Mouse (Mus musculus) gonadal fat pad, adult 2 months (tissue): ENCODE measurements at regions not wholly inside any gene's neighbourhood (a gene's known extent, or its start where the extent isn't known, plus 50 kb on each side); places are given as distances from the start of the nearest gene placed in this dataset.

Experiments used
- DNase-seq: peaks from one replicate; pipeline ENCODE4 v3.0.0-alpha.2; 2012; ENCODE audit warnings: low read depth

DNA sequence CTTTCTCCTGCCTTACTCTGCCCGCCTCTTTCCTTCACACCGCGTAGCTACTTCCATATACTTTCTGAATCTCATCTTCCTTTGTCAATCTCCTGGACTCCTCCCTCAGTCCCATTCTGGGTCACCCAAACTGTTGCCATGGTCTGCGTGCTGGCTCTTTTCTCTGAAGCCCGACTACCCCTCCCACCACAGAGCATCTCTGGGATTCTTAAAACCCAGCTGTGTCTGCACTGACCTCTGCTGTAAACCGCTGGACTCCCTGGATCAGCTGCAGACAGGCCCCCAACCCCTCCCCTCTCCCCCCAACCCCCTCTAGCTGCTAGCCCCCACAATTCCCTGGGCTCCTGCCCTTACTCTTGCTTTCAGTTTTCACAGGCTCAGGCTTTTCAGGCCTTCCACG, 136.4 kb downstream of the Fam43a start:
- DNase-seq = no peak

DNA sequence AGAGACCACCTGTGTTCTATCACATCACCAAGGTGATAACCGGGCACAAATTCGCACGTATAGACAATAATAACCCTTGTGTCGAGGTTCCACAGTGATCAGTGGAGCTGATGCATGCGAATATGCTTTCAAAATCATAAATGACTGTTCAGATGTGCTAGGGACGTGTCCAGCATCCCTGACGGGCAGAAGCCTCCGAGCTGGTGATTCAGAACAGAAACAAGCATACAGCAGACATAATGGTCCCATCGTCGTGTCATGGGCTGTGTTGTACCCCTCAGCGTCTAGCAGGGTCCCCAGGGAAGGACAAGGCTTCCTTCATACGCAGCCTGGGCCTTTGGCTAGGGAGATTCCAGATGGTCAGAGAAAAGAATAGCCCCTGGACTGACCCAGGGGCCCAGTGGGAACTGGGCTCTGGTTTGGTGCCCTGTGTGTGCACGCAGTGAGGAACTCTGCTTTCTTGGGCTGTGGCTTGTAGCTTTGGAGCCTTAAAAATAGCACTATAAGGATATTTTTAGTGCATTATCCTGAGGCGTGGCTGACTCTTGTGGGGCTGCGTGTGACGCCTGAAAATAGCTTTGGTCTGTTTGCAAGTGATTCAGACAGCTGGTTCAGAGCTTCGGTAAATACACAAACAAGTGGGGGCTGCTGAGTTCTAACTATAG, 137.3 kb downstream of the Fam43a start:
- DNase-seq = no peak

DNA sequence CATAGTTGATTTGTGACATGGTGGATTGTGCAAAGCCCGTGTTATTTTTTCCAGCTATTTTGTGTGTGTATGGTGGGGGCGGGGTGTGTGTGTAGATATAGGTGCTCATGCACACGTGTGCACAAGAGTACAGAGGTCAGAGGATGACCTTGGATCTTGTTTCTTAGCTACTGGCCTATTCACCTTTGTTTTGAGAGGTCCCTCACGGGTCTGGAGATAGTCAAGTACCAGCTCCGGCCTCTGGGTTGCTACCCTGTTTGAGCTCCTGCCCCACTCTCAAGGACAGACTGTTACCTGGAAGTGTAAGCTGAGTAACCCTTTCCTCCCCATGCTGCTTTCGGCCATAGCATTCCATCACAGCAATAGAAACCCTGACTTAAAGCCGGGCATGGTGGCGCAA, 138.0 kb downstream of the Fam43a start:
- no peak for DNase-seq

DNA sequence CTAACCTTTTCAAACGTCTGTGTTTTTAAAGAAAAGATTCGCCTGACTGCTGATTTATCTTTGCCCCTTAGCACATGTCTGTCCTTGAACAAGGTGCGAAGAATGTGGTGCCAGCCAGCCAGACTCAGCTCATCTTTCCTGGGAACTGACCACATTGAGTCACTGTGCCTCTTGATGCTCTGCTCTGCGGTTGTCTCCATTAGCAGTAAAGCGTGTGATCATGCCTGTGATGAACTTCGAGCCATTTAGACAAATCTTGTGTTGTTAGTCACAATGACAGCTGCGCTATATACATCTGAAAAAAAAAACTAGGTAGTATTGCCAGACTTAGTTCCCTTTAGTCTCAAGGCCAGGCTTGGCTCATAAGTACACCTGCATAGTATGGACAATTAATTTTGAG, 140.1 kb downstream of the Fam43a start:
- DNase-seq = no peak

DNA sequence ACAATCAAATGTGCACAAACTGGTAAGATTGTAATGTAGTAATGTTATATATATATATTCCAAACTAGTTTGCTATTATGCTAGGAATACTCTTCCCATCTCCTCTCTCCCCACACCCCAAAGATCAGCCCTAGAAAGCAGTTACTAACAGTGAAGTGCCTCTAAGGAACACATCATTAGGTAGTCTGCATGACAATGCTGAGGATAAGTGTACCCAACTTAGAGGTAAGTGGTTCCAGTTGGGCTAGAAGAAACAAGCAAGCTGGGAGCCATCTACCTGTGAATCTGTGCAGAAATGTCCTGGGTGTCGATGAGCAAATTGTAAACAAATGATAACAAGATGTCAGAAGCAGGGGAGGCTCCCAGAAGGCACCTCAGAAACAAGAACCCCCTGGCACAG, 141.7 kb downstream of the Fam43a start:
- no peak for DNase-seq

DNA sequence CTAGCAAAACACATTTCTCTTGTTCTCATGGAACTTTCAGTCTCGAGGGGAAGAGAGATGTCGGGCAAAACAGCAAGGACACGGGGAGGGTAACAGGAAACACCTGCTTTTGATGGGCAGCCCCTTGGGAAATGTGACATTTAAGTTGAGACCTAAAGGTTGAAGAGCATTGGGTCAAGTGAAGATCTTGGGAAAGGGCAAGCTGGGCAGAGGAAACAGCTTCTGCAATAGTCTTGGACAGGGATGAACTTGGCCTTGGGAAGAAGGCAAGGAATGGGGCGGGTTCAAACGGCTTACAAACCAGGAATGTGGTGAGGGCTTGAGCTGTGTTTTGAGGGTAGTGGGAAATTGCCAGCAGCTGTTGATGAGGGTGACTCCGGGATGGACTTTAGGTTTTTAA, 143.0 kb downstream of the Fam43a start:
- no peak for DNase-seq

DNA sequence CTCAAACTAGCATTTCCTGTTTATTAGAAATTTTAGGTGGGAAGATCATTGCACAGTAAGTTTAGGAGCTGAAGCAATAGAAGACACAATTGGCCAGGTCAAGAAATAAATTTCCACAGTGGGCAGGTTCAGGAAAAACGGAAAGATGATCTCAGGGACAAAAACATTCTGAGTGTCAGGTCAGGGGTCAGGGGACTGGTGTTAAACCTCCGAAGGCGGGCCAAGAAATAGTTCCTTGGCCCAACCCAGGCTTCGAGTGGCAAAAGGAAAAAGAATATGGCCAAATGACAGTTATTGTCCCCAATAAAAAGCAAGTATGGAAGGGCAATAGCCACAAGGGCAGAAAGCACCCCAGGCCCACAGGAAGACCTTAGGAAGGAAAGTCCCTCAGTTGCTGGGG, 144.0 kb downstream of the Fam43a start:
- no peak for DNase-seq

DNA sequence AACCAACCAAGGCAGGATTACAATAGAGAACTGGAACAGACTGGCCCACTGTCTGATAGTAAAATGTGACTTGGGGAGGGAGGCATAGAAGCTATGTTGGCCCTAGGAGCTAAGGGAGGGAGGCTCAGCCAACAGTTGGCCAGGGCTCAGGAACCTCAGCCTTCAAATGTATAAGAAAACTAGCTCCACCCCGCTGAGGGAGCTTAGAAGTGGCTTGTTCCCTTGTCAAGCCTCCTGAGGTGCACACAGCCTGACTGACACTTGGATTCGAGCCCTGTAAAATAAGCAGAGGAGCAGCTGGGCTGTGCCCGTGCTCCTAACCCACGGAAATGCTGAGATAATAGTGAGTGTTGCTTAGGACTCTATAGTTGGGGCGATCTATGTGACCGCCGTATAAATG, 144.7 kb downstream of the Fam43a start:
- no peak for DNase-seq

DNA sequence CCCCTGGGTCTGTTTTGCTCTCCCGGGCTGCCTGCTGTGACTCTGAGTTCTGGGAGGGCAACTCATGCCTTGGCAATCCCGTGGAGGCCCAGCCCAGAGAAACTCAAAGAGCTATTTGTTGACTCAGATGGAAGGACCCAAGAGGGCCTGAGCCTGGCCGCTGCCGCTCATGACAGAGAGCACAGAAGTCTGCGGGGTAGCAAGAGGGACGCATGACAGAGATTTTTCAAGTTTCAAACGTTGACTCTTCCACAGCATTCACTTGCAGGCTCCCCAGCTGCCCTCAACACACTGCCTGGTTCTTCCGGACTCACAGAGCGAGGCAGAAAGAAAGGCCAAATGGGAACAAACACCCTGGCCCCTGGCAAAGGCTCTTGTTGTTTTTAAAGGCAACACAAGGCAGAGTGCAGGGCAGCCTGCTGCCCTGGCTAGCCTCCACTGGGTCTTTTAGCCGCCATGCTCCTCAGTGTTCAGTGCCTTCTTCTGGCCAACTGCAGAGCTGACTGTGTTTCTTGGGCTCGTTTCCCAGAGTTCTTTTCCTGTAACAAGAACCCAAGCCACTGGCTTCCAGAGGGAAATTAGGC, 146.2 kb downstream of the Fam43a start:
- no peak for DNase-seq

DNA sequence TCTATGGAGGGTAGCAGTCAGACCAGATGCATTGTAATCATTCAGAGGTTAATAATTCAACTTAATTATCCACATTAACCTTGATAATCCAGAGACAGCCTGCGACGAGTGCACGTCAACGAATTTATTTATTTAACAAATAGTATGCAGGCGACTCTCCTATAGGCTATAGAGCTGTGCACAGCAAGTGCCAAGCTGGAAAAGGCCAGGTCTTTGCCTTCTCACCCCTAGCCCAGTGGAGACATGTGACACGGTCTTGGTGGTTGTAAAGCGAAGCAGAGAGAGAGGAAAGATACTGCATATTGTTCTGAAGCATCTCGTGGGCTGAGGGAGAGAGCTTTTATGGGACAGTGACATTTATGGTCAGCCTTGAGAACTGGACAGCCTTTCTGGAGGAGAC, 146.7 kb downstream of the Fam43a start:
- DNase-seq = no peak

DNA sequence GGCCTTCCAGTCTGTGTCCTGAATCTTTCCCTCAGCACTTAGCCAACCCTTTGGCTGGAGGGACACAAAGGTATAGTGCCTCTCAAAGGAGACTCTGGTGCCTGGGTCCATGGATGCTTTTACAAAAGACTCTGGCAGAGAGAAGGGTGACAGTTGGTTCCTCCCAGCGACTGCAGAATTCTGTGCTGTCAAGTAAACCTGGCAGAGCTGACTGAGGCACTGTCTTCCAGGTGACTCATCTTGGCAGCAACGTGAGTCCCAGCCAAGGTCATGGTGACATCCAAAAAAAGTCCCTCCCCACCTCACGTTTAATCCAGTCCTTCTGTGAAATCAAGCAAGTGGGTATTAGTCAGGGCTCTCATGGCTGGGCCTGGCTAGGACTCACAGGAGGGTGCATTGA, 150.3 kb downstream of the Fam43a start:
- no peak for DNase-seq

DNA sequence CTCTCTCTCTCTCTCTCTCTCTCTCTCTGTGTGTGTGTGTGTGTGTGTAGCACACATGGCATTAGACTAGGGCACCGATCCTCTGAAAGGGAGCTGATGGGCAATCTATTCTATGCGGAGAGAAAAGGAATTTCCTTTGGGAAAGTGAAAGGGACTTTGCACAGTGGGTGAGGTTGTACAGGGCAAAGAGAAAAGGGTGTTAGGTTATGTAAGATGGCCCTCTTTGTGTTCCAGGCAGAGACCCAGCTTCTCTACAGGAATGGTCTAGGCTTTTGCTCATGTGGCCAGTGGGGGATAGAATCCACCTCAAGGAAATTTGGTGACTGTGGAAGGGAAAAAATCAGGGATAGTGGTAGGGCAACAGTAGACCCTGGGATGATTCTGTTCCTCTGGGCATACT, 156.2 kb downstream of the Fam43a start:
- DNase-seq = no peak

DNA sequence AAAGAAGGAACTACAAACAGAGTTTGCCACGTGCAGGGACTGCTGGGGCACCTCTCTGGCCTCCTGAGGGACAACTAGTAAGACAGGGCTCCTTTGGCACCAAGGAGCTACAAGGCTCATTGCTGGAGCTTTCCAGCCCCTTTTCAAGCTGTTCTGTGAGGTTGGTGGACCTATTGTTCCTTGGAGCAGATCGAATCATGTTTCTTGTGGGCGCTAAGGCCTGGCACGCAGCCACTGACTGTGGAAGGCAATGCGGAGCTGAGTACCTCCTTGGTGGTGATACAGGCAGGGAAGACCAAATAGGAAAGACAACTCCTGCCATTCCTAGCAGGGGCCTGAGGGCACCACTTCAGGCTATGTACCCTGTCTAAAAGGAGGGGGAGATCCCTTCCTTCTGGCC, 157.2 kb downstream of the Fam43a start:
- DNase-seq = no peak

DNA sequence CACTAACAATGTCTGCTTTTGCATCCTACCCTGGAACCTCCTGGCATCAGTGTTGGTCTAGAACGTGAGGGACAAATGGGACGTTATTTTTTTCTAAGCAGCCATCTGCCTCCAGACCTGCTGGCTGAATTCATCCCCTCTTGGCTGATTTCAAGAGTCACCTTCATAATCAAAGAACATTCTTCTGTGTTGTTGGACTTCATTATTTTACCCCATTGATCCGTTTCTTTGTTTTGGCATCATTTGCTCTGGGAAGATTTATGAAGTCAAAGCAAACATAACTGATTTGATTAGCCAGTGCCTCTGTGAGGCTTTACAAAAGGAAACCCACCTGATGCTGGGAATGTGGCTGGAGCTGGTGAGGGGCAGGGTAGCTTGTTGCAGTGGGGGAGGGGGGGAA, 158.0 kb downstream of the Fam43a start:
- DNase-seq = no peak

DNA sequence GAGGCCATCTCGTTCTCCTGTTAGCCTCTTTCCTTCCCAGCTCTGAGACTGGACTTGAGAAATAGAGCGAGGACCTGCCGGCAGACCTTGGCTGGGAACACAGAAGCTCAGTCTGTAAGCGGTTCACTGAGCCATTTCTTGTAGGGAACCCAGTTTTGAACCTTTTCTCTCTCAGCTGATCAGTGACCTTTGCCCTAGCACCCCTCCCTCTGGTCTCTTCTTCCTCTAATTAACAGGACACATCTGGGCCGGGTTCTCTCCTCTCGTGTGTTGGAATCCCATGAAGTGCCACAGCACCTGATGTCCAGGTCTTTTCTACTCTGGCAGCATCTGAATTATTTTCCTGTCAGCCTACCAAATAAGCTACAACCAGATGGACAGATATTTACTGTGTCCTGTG, 158.5 kb downstream of the Fam43a start:
- no peak for DNase-seq

DNA sequence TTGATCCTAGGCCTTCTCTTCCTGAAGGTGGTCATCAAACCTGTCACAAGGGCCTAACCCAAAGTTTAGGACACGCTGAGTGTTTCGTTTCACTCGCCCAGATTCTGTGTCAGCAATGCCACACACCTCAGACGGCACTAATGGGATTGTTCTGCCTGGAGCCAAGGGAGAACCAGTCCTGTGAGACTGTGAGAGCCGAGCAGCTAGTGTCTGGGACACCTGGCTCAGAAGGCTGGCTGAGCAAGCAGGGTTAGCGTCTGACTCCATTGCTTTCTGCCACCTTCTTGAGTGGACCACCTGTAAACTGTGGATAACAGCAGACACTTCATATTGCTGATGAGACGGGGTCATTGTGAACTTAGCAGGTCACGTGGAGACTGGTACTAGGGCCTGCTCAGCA, 160.0 kb downstream of the Fam43a start:
- DNase-seq = no peak

DNA sequence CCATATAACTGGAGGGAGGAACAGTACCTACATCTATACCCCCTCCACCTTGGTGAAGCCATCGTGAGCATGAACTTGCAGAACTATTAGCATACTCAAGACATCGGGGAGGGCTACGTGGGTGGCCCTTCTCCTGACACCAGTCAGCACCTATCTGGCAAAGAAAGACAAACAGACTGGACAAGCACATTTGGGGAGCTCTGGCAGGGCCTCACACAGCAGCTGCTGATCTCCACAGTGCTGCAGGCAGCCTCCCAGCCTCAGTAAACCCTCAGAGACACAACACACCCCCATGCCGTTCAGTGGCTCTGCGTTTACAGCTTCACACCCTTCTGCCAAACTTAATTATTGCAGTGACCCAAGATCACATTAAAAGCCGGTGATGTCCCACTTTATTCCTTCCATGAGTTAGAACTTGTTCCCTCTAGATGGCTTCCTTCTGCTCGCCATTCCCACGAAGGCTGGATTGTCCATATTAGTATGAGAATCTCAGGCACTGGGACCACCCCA, 161.7 kb downstream of the Fam43a start:
- no peak for DNase-seq

DNA sequence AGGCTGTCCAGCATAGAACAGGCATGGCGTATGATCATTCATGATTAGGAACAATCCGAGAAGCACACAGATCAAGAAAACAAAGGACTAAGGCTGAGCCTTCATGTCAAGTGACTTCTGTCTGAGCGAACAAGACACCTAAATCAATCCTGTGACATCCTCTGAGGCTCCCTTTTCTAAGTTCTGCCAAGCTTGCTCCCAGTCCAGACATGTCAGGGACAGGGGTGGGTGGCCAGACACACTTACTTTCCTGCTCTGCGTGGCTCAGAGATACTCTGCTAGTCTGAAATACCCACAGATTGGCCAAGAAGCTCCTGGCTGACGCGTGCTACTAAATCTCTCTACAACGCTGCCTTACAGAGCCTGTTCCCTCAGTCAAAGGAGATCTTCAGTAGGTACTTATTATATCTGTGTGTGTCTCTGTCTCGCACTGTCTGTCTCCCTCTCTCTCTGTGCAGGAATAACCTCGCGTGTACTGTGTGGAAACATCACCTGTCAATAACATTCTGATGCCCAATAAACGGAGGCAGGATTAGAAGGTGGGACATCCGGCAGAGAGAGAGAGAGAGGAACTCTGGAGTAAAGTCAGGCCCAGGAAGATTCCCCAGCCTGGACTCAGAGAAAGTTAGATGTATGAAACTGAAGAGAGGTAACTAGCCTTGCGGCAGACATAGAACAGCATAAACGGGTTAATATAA, 163.5 kb downstream of the Fam43a start:
- DNase-seq = peak; percentile 55

DNA sequence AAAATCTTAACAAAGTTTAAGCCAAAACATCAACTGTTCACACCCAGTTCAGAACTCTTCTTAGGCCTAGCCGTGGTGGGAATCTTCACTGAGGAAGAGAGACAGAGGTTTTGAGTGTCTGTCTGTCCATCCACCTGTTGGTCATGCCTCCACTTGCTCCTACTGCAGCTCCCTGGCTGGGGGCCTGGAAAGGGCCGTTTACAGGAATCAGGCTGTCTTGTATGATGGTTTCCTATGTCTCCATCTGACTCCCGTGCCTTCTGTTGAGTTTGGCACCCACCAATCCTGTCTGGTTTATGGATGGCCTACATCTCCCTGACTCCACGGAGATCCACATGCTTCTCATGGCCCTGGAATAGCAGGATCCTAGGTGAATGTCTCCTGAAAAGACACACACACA, 166.1 kb downstream of the Fam43a start:
- DNase-seq = no peak

DNA sequence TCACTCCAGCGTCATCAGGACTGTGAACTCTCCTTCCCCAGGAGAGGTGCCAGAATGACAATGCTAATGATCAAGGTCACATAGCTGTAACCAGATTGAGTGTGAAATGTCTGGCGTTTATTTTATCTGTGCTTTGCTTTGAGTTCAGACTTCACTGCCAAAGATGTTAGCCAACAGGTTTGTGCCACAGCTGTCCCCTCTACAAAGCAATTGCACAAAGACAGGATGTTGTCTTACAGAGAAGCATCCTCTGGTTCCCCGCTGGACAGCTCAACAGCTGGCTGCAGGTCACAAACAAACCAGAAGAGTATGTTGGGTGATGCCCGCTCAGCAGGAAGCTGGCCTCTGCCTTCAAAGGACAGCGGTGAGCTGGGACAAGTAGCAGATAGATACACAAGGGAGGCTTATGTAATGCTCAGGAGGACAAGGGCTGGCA, 169.5 kb downstream of the Fam43a start:
- DNase-seq = no peak

DNA sequence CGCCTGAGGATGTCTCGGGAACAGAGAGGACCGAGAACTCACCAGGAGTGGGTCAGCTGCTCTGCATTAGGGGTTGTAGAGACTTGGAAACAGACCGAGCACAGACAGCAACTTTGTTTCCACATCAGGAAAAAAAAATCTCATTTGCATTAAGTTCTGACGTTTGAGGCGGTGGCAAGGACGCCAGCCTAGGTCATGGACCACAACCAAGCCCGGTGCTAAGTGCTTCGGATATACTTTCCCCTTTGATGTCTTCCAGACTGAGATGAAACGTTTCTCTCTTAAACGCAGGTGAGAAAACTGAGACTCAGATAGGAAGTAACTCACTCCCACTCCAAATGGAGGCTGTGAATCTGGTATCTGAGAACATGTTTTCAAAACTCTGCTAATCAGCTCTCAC, 169.9 kb downstream of the Fam43a start:
- DNase-seq = no peak

DNA sequence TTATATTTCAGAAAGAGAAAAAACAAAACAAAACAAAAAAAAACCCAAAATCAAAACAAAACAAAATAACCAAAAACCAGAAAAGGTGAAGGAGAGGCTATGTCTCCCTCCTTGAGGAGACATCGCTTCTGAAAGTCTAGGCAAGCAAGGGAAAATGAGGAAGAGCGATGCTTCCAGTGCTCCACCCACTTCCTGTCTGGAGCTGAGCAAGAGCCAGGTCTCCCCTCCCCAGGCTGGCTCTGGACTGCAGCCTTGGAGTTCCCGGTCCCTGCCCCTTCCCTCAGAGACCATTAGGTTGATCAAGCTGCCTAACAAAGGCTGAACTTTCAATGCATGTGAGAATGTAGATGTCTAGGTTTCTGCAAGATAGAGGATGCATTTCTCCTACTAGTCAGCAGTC, 173.3 kb downstream of the Fam43a start:
- no peak for DNase-seq

DNA sequence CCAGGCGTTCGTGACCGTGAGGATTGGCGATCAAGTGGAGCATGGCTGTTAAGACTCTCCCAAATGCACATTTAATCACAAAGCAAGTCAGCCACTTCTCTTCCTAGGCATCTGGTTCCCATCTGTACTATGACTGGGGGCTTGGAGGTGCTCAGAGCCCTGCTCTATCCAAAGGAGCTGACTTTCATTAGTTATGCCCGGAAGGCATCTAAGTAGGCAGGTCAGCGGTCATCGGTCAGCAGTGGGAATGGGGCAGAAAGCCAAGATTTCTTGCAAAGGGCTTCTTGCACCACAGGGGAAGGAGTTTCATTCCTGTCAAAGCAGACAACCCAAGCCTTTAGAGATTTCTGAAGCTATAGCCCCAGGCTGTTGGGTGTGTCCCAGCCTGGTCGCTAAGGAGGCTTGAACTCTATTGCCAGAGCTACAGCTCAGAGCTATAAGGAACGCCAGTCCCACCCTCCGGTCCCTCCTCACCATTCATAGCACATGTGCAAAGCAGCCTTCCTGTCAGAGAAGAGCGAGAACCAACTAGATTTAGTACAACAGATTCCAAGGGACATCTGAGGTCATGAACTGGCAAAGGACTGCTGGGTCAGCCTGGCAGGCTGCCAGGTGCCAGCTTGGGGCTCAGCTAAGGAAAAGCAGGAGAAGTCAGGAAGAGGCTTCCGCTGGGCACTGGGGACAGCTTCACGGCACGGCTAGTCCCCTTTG, 175.6 kb downstream of the Fam43a start:
- no peak for DNase-seq
